Mouse (Mus musculus) CD4-positive, CD25-positive, alpha-beta regulatory T cell, adult 4 months (primary cell): ENCODE measurements around the gene Gmpr. TPM values are rescaled to one million over a fixed set of nuclear protein-coding genes. Genes with fewer than 3 reads are reported as not detected.
"Not testable (repeated sequence)": the region's sequence is repeated elsewhere in the genome, so short reads cannot be mapped to it uniquely, and the experiment has no call there.

Experiments used
- ATAC-seq: one replicate; pipeline ENCODE4 v1.8.0; 2017
- polyA plus RNA-seq, 2 experiments: library from polyadenylated mRNA; unstranded; fragments of 100-300 nt; shearing (Covaris generic); gene quantifications; one replicate each; pipeline ENCODE4 v1.2.1; 2017

Gmpr gene
- polyA plus RNA-seq: under 1 TPM in 1 of 2 experiments, not detected in 1; 0.46 TPM

GRCm38 (mm10) chr13:45507274-45508229 is at the start of gene Gmpr:
Gene Gmpr, plus strand, starts transcription at chr13:45507444.
- ATAC-seq: no peak

GRCm38 (mm10) chr13:45457459-45457858 is 49.8 kb upstream of the Gmpr start:
- ATAC-seq: no peak

GRCm38 (mm10) chr13:45460177-45460576 is 47.1 kb upstream of the Gmpr start:
- no peak for ATAC-seq

GRCm38 (mm10) chr13:45461370-45461958 is 45.8 kb upstream of the Gmpr start:
- no peak for ATAC-seq

GRCm38 (mm10) chr13:45465616-45466015 is 41.6 kb upstream of the Gmpr start:
- ATAC-seq: no peak

- no peak for ATAC-seq
Observed at GRCm38 (mm10) chr13:45466031-45466519, 41.2 kb upstream of the Gmpr start.

- ATAC-seq: no peak
Observed at GRCm38 (mm10) chr13:45468751-45469150, 38.5 kb upstream of the Gmpr start.

GRCm38 (mm10) chr13:45469481-45470301 is 37.6 kb upstream of the Gmpr start:
- no peak for ATAC-seq

GRCm38 (mm10) chr13:45473311-45473710 is 33.9 kb upstream of the Gmpr start:
- ATAC-seq: no peak

GRCm38 (mm10) chr13:45475297-45475696 is 31.9 kb upstream of the Gmpr start:
- ATAC-seq: no peak

- no peak for ATAC-seq
Observed at GRCm38 (mm10) chr13:45477183-45477582, 30.1 kb upstream of the Gmpr start.

GRCm38 (mm10) chr13:45479951-45480350 is 27.3 kb upstream of the Gmpr start:
- no peak for ATAC-seq

- no peak for ATAC-seq
Observed at GRCm38 (mm10) chr13:45483215-45483614, 24.0 kb upstream of the Gmpr start.

- ATAC-seq: not testable (repeated sequence)
Observed at GRCm38 (mm10) chr13:45483949-45484348, 23.3 kb upstream of the Gmpr start.

GRCm38 (mm10) chr13:45485602-45486001 is 21.6 kb upstream of the Gmpr start:
- ATAC-seq: no peak

GRCm38 (mm10) chr13:45486598-45486997 is 20.6 kb upstream of the Gmpr start:
- ATAC-seq: no peak

- no peak for ATAC-seq
Observed at GRCm38 (mm10) chr13:45491991-45492732, 15.1 kb upstream of the Gmpr start.

- no peak for ATAC-seq
Observed at GRCm38 (mm10) chr13:45493846-45494245, 13.4 kb upstream of the Gmpr start.

- ATAC-seq: no peak
Observed at GRCm38 (mm10) chr13:45498623-45499022, 8.6 kb upstream of the Gmpr start.

GRCm38 (mm10) chr13:45499391-45499790 is 7.9 kb upstream of the Gmpr start:
- ATAC-seq: no peak

- ATAC-seq: no peak
Observed at GRCm38 (mm10) chr13:45499906-45500305, 7.3 kb upstream of the Gmpr start.

GRCm38 (mm10) chr13:45502791-45503190 is 4.5 kb upstream of the Gmpr start:
- no peak for ATAC-seq
